Mouse (Mus musculus): ENCODE data around the gene Mob3b. TPM values are rescaled to one million over a fixed set of nuclear protein-coding genes. Genes with fewer than 3 reads are reported as not detected.
"Not testable (repeated sequence)": the region's sequence is repeated elsewhere in the genome, so short reads cannot be mapped to it uniquely, and the experiment has no call there.

Mob3b gene
- total RNA-seq, 2 experiments from 2014 or later, result 2.8 to 4.0 TPM

DNA sequence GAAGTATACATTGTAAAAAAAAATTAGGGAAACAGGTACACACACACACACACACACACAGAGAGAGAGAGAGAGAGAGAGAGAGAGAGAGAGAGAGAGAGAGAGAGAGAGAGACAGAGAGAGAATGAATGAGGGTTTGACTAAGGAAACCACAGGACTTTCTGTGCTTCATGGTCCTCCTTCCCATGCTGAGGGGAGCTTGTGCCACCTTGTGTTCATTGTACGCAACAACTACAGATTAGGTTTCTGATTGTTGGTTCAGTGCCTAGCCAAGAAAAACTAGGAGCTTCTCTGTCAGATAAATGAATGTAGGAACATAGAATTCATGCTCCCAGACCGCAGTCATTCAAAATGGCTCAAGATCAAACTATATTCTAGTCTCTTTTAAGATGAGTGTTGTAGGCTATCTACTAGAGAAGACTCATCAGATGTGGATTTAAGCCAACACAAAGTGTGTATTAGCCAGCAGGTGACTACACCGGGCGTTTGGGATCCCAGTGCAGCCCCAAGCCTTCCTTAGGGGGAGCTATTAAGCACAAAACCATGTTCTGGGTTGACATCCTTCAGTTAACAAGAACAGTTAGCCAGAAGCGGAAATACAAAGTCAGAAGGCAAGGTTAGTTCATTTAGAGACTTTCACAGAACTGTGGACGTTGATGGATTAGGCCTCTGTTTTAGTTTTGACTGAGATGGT is 235.0 kb downstream of the Mob3b start:
- intact Hi-C loops (cut with DNase I), result loop anchor here (5.0 kb wide), 2 partner anchors 145 to 235 kb away; partner anchors contain the start of genes Slc35a1 and Smim8
- TF ChIP-seq CTCF (IDR thresholded peaks at IDR 0.05), result peak; percentile 73
- no peak overlapping the region for H3K27ac ChIP-seq

DNA sequence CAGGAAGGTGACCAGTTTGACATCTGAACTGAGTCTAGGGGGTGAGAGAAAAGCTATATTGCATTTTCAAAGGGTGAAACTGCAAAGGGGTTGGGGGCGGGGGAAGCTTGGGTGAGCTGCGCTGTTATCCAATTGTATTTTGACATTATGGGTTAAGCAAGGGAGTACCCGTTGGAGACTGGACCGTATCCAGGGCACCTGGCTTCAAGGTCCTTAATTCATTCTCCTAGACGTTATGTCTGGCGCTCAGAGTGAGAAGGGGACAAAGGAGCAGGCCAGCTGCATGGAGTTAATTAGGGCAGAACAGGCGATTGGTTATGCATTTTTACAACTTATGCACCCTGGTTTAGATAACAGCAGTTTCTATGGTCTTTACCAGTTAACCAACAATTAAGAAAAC is 239.9 kb downstream of the Mob3b start:
- no peak for DNase-seq (ENCODE audit: extremely low spot score in 1 of 2, low spot score in 2 of 2)
- intact Hi-C loops (cut with DNase I), result no loop called here
- H3K4me3 ChIP-seq, result no peak overlapping the region

More for the DNA sequence above, 235.0 kb downstream of the Mob3b start:
- DNase-seq (ENCODE audit: extremely low spot score in 1 of 2, low spot score in 2 of 2), result peak; percentile 21 to 26
- H3K4me3 ChIP-seq, result no peak overlapping the region

DNA sequence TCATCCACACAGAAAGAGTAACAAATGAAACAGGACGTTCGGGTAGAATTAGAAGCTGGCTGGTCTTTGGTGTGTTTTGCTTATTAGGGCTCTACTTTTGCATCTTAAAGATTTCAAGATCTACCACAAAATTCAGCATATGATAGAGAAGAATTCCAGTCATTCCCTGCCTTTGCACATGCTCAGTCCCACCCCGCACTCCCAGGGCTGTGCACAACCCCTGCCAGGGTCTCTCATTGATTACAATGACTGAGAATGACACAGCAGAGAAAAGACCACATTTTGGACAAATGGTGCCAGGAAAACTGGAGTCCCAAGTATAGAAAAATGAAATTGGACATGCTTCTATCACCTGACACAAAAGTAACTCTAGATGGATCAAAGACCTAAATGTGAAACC is 245.1 kb downstream of the Mob3b start:
- DNase-seq (ENCODE audit: extremely low spot score in 1 of 2, low spot score in 2 of 2), result no peak
- intact Hi-C loops (cut with DNase I), result no loop called here
- H3K4me3 ChIP-seq, result no peak overlapping the region
- H3K27ac ChIP-seq, result no peak overlapping the region
- no peak for TF ChIP-seq CTCF (IDR thresholded peaks at IDR 0.05)

More for the DNA sequence above, 239.9 kb downstream of the Mob3b start:
- TF ChIP-seq CTCF (IDR thresholded peaks at IDR 0.05), result no peak
- no peak overlapping the region for H3K27ac ChIP-seq

DNA sequence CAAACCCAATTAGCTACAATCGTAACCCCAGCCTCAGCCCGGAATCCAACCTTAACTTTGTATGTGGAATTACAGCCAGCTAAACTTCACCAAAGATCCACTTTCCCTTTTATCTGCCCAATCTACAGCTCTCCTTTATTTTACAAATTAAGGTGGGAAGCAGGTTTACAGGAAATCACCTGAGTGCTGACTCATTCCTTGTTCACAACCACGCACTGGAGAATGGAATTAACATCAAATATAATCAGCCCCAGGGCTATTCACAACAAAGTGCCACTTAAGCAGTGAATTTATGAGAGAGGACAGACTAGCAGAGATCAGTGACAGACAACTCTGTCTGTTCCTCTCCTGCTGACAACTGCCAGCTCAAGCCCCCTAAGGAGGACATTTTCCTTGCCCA is 245.9 kb downstream of the Mob3b start:
- DNase-seq (ENCODE audit: extremely low spot score in 1 of 2, low spot score in 2 of 2), result no peak
- H3K27ac ChIP-seq, result no peak overlapping the region
- H3K4me3 ChIP-seq, result no peak overlapping the region
- intact Hi-C loops (cut with DNase I), result no loop called here
- TF ChIP-seq CTCF (IDR thresholded peaks at IDR 0.05), result no peak

DNA sequence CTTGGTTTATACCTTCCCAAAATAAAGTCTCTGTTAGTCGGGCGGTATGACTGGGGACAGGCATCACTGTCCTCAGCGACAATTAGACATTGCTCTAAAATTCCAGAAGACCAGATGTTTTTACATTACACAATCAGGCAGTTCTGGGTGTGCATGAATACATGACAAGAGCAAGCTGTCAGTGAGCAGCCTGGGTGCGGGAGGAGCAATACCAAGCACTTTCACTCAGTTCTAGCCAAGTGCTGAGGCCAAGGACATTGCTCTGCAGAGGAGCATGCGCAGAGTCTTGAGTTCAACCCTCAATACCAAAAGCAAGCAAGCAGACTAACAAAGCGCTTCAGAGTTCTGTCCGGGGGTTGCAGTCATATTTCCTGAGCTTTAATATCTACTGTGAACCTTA is 249.2 kb downstream of the Mob3b start:
- no peak for TF ChIP-seq CTCF (IDR thresholded peaks at IDR 0.05)
- no peak overlapping the region for H3K4me3 ChIP-seq
- intact Hi-C loops (cut with DNase I), result no loop called here
- H3K27ac ChIP-seq, result no peak overlapping the region
- no peak for DNase-seq (ENCODE audit: extremely low spot score in 1 of 2, low spot score in 2 of 2)

DNA sequence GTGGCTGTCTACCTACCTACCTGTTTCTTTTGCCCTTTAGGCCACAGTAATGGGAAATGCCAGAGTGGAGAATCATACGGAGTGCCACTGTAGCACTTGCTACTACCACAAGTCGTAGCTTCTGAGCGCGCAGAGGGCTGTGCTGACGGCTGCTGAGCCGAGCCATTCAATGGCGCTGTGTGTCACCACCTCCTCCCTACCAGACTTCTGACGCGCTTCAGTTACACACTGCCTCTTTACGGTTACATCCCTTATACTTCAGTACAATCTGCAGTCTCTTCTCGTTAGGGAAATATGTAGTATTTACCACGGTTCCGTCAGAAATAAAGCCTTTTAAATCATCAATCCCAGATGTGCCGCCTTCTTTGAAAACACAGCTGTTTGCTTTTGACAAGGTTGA is 250.3 kb downstream of the Mob3b start:
- intact Hi-C loops (cut with DNase I), result no loop called here
- no peak overlapping the region for H3K4me3 ChIP-seq
- H3K27ac ChIP-seq, result no peak overlapping the region
- DNase-seq (ENCODE audit: extremely low spot score in 1 of 2, low spot score in 2 of 2), result no peak
- no peak for TF ChIP-seq CTCF (IDR thresholded peaks at IDR 0.05)

DNA sequence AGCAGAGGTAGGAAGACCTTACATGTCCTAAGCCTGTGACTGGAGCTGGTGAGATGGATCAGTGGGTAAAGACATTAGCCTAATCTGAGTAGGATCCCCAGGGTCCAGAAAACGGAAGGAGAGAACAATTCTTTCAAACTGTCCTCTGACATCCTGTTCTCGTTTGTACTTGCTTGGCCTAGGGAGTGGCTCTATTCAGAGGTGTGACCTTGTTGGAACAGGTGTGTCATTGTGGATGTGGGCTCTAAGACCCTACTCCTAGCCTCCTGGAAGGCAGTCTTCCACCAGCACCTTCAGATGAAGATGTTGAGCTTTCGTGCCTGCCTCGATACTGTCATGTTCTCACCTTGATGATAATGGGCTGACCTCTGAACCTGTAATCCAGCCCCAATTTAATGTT is 251.1 kb downstream of the Mob3b start:
- no peak for DNase-seq (ENCODE audit: extremely low spot score in 1 of 2, low spot score in 2 of 2)
- intact Hi-C loops (cut with DNase I), result no loop called here
- no peak overlapping the region for H3K4me3 ChIP-seq
- TF ChIP-seq CTCF (IDR thresholded peaks at IDR 0.05), result no peak
- H3K27ac ChIP-seq, result no peak overlapping the region

DNA sequence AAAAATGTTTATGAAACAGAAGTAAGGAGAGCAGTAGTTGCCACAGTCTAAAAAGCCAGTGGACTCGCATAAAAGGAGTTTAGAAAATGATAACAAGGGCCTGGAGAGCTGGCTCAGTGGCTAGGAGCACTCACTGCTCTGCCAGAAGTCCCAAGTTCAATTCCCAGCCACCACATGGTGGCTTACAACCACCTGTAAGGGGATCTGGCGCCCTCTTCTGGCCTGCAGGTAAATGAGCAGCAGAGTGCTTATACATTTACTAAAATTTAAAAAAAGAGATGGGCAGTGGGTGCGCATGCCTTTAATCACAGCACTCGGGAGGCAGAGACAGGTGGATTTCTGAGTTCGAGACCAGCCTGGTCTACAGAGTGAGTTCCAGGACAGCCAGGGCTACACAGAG is 251.9 kb downstream of the Mob3b start:
- intact Hi-C loops (cut with DNase I), result no loop called here
- DNase-seq (ENCODE audit: extremely low spot score in 1 of 2, low spot score in 2 of 2), result no peak
- TF ChIP-seq CTCF (IDR thresholded peaks at IDR 0.05), result peak; percentile 36
- no peak overlapping the region for H3K4me3 ChIP-seq
- H3K27ac ChIP-seq, result no peak overlapping the region

DNA sequence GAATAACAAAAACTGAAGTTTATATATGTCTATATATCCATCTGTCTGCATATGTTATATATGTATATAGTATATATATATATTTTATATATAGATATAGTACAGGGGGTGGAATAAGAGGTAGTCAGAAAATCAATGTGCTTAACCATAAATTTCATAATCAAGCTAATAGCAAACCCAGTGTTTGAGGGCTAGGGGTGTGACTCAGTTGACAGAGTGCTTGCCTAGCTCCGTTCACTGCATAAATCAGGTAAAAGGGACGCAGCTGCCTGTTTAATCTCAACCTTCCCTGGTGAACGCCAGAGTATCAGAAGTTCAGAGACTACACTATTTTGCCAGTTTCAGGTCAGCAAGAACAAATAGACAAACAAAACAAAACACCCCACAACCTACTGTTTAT is 255.7 kb downstream of the Mob3b start:
- intact Hi-C loops (cut with DNase I); H3K4me3 ChIP-seq; H3K27ac ChIP-seq; DNase-seq (ENCODE audit: extremely low spot score in 1 of 2, low spot score in 2 of 2): not testable (repeated sequence)

DNA sequence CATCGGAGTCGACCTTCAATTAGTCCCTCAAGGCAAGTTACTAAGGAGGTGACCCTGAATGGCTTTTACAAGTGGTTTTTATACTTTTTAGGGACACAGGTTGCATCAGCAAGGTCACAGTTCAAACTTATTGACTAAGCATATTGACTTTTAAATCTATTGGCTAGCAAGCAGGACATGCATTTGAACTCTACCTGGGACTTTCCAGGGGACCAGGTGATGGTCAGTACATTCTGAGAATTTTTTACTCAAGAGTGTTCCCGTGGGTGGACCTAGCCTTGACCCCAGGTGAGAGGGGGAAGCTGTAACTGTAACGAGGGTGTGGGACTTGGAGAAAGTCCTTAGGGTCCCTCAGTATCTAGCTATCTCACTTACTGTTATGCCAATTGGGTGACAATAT is 256.1 kb downstream of the Mob3b start:
- Histone ChIP-seq H3K27ac (no peak overlapping the region), H3K4me3 (no peak overlapping the region)
- no peak for DNase-seq (ENCODE audit: extremely low spot score in 1 of 2, low spot score in 2 of 2)
- intact Hi-C loops (cut with DNase I), result no loop called here
- TF ChIP-seq CTCF (IDR thresholded peaks at IDR 0.05), result no peak

DNA sequence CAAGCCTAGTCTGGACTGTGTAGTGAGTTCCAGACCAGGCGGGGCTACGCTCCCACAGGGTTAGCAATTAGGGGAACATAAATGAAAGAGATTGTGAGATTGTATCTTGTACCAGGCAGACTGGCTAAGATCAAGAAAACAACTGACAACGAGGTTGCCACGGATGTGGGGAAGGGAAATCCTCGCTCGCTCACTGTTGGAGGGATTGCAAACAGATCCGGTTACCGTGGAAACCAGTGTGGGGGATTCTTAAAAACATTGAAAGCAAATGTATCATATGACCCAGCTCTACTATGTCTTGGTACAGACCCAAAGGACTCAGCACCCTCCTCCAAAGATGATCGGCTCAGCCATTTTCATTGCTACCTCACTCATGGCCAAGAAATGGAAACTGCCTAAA is 257.1 kb downstream of the Mob3b start:
- H3K27ac ChIP-seq, result no peak overlapping the region
- no peak for DNase-seq (ENCODE audit: extremely low spot score in 1 of 2, low spot score in 2 of 2)
- H3K4me3 ChIP-seq, result peak overlapping the region; percentile 3; the same call in 1 of the 2 replicates
- intact Hi-C loops (cut with DNase I), result no loop called here
- no peak for TF ChIP-seq CTCF (IDR thresholded peaks at IDR 0.05)

DNA sequence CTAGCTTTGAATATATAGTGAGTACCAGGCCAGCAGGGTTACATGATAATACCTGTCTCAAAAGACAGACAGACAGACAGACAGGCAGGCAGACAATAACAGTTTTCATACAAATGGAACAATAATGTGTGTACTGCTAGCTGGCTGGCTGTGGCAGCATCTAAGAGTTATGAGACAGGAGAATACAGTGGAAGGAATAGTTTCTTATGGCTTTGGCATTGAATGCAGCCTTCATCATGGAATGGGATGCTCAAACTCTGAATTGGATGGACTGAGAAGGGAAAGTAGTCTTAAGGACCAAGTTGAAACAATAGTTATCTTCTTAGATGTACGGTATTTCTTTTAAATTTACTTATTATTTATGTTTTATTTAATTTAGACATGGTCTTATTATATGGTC is 258.0 kb downstream of the Mob3b start:
- DNase-seq (ENCODE audit: extremely low spot score in 1 of 2, low spot score in 2 of 2), result no peak
- Histone ChIP-seq H3K4me3 (no peak overlapping the region), H3K27ac (no peak overlapping the region)
- TF ChIP-seq CTCF (IDR thresholded peaks at IDR 0.05), result no peak
- intact Hi-C loops (cut with DNase I), result no loop called here

Other genes starting within 250 kb of the Mob3b start
- gene Ifnk, start 5.4 kb downstream of the Mob3b start, total RNA-seq (2021), result not detected
- gene C9orf72, start 68.7 kb upstream of the Mob3b start, total RNA-seq (2021), result 10 to 100 TPM; 23.3 to 26.8 TPM